Mouse (Mus musculus): ENCODE measurements at regions not wholly inside any gene's neighbourhood (a gene's known extent, or its start where the extent isn't known, plus 50 kb on each side); places are given as distances from the start of the nearest gene placed in this dataset.
"Not testable (repeated sequence)": the region's sequence is repeated elsewhere in the genome, so short reads cannot be mapped to it uniquely, and the experiment has no call there.

- no peak overlapping the region for H3K4me3 ChIP-seq
- H3K27me3 ChIP-seq, result no peaks in the 10 kb centered on the region
- H3K9me3 ChIP-seq, result no peaks in the 10 kb centered on the region
- H3K36me3 ChIP-seq, result no peaks in the 10 kb centered on the region
- 84% methylated on average over 5 of the region's 5 CpGs for WGBS
- no peak overlapping the region for H3K27ac ChIP-seq (replicated peaks)
- ATAC-seq (ENCODE audit: low read depth), result no peak
- H3K9ac ChIP-seq, result no peak overlapping the region
- no peaks in the 10 kb centered on the region for H3K4me1 ChIP-seq (replicated peaks)
- no peak overlapping the region for H3K4me2 ChIP-seq
These were observed 222.8 kb downstream of the Pten start for GRCm38 (mm10) chr19:32980142-32980541.

- H3K27ac ChIP-seq (replicated peaks), result no peak overlapping the region
- no peaks in the 10 kb centered on the region for H3K9me3 ChIP-seq
- no peaks in the 10 kb centered on the region for H3K36me3 ChIP-seq
- no peaks in the 10 kb centered on the region for H3K27me3 ChIP-seq
- H3K4me2 ChIP-seq, result no peak overlapping the region
- 78% methylated on average over 5 of the region's 5 CpGs for WGBS
- no peak overlapping the region for H3K9ac ChIP-seq
- no peak overlapping the region for H3K4me3 ChIP-seq
- ATAC-seq (ENCODE audit: low read depth), result no peak
- H3K4me1 ChIP-seq (replicated peaks), result no peaks in the 10 kb centered on the region
These were observed 231.4 kb downstream of the Pten start for GRCm38 (mm10) chr19:32988713-32989112.

- H3K9me3 ChIP-seq, result no peaks in the 10 kb centered on the region
- H3K27ac ChIP-seq (replicated peaks), result no peak overlapping the region
- no peak for ATAC-seq (ENCODE audit: low read depth)
- H3K4me2 ChIP-seq, result no peak overlapping the region
- H3K4me3 ChIP-seq, result no peak overlapping the region
- no peak overlapping the region for H3K9ac ChIP-seq
- WGBS, result 75% methylated on average over 6 of the region's 6 CpGs
- no peaks in the 10 kb centered on the region for H3K36me3 ChIP-seq
- no peaks in the 10 kb centered on the region for H3K27me3 ChIP-seq
- no peaks in the 10 kb centered on the region for H3K4me1 ChIP-seq (replicated peaks)
These were observed 232.0 kb downstream of the Pten start for GRCm38 (mm10) chr19:32989346-32989745.

- Histone ChIP-seq H3K9me3 (no peaks in the 10 kb centered on the region), H3K4me1 (replicated peaks) (no peaks in the 10 kb centered on the region), H3K4me2 (no peak overlapping the region), H3K9ac (no peak overlapping the region), H3K27me3 (no peaks in the 10 kb centered on the region), H3K36me3 (no peaks in the 10 kb centered on the region), H3K27ac (replicated peaks) (no peak overlapping the region), H3K4me3 (no peak overlapping the region)
- 85% methylated on average over 6 of the region's 6 CpGs for WGBS
- ATAC-seq (ENCODE audit: low read depth), result no peak
These were observed 233.3 kb downstream of the Pten start for GRCm38 (mm10) chr19:32990576-32990975.

GRCm38 (mm10) chr19:32998576-32999170, 241.4 kb downstream of the Pten start:
- Histone ChIP-seq H3K27me3 (no peaks in the 10 kb centered on the region), H3K4me1 (replicated peaks) (no peaks in the 10 kb centered on the region), H3K4me3 (no peak overlapping the region), H3K36me3 (no peaks in the 10 kb centered on the region), H3K4me2 (no peak overlapping the region), H3K27ac (replicated peaks) (no peak overlapping the region), H3K9me3 (no peaks in the 10 kb centered on the region), H3K9ac (no peak overlapping the region)
- WGBS, result 76% methylated on average over 2 of the region's 3 CpGs
- ATAC-seq (ENCODE audit: low read depth), result no peak

DNA sequence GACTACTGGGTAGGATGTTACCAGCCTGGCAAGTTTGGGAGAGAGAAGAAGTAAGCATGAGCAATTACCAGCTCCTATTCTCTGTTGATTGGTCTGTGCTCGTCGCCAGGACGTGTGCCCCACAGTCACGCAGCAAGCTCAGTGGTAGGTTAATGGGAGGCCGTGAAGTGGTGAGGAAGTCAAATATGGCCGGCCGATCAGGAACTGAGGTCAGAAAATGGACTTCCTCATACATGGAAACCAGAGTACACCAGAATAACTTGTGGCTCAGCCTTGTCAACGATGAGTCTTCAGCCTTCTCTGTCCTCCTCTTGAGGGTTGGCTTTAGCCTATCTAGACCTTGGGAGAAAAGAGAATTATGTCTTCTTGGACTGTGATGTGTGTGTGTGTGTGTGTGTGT, 250.3 kb downstream of the Pten start:
- Histone ChIP-seq H3K4me1 (replicated peaks) (no peaks in the 10 kb centered on the region), H3K27me3 (no peaks in the 10 kb centered on the region), H3K9ac (no peak overlapping the region), H3K4me3 (no peak overlapping the region), H3K4me2 (no peak overlapping the region), H3K27ac (replicated peaks) (no peak overlapping the region), H3K36me3 (no peaks in the 10 kb centered on the region), H3K9me3 (no peaks in the 10 kb centered on the region)
- no peak for ATAC-seq (ENCODE audit: low read depth)
- 91% methylated on average over 8 of the region's 8 CpGs for WGBS

- no peaks in the 10 kb centered on the region for H3K4me1 ChIP-seq (replicated peaks)
These were observed 250.8 kb downstream of the Pten start for GRCm38 (mm10) chr19:33008076-33008475.

GRCm38 (mm10) chr19:33008794-33009193, 251.5 kb downstream of the Pten start:
- Histone ChIP-seq H3K9ac (no peak overlapping the region), H3K36me3 (no peaks in the 10 kb centered on the region), H3K4me3 (no peak overlapping the region), H3K27ac (replicated peaks) (no peak overlapping the region), H3K4me2 (no peak overlapping the region), H3K9me3 (no peaks in the 10 kb centered on the region), H3K27me3 (no peaks in the 10 kb centered on the region), H3K4me1 (replicated peaks) (no peaks in the 10 kb centered on the region)
- WGBS, result 88% methylated on average over 1 of the region's 1 CpGs
- no peak for ATAC-seq (ENCODE audit: low read depth)

More at GRCm38 (mm10) chr19:33008076-33008475, 250.8 kb downstream of the Pten start:
- H3K9ac ChIP-seq, result no peak overlapping the region
- no peak overlapping the region for H3K4me2 ChIP-seq
- H3K4me3 ChIP-seq, result no peak overlapping the region
- no peaks in the 10 kb centered on the region for H3K36me3 ChIP-seq
- ATAC-seq (ENCODE audit: low read depth), result no peak
- H3K27ac ChIP-seq (replicated peaks), result no peak overlapping the region
- 84% methylated on average over 4 of the region's 4 CpGs for WGBS
- no peaks in the 10 kb centered on the region for H3K27me3 ChIP-seq
- H3K9me3 ChIP-seq, result no peaks in the 10 kb centered on the region

GRCm38 (mm10) chr19:33010886-33011446, 253.7 kb downstream of the Pten start:
- H3K4me2 ChIP-seq, result no peak overlapping the region
- no peaks in the 10 kb centered on the region for H3K4me1 ChIP-seq (replicated peaks)
- 64% methylated on average over 11 of the region's 11 CpGs for WGBS
- no peaks in the 10 kb centered on the region for H3K9me3 ChIP-seq
- H3K9ac ChIP-seq, result no peak overlapping the region
- H3K36me3 ChIP-seq, result no peaks in the 10 kb centered on the region
- no peaks in the 10 kb centered on the region for H3K27me3 ChIP-seq
- no peak overlapping the region for H3K4me3 ChIP-seq
- no peak overlapping the region for H3K27ac ChIP-seq (replicated peaks)
- ATAC-seq (ENCODE audit: low read depth), result no peak

DNA sequence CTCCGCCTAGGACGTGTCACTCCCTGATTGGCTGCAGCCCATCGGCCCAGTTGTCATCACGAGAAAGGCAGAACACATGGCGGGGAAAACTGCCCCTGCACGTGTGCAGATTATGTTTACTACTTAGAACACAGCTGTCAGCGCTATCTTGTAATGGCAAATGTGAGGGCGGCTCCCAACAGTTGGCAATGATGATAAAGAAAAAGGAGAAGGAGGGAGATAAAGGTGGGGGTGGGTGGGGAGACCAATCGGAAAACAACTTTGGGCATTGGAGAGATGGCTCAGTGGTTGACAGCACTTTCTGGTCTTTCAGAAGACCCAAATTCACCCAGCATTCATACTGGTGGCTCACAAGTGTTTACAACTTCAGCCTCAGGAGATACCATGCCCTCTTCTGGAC, 257.6 kb downstream of the Pten start:
- not testable (repeated sequence) for H3K4me3 ChIP-seq; H3K9me3 ChIP-seq; H3K27me3 ChIP-seq; ATAC-seq (ENCODE audit: low read depth); H3K4me2 ChIP-seq; H3K36me3 ChIP-seq; H3K4me1 ChIP-seq (replicated peaks); H3K27ac ChIP-seq (replicated peaks); H3K9ac ChIP-seq
- 92% methylated on average over 9 of the region's 9 CpGs for WGBS

DNA sequence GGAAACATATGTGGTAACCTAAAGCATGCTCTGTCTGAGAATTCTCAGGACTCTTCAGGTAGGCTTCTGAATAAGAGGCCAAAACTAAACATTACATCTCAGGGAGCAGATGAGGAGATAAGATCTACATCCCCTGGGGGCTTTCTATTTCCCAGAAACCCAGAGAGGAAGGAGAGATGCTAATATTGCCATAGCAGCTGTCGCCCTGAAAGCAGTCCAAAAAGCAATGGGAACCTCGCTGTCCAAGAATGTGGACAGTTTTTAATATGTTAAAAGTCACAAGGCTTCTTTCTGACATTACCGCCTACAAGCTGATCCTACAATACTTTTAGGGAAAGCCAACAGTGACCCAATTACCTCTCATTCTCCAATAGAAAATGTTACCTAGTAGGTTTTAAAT, 263.9 kb downstream of the Pten start:
- H3K9me3 ChIP-seq, result no peaks in the 10 kb centered on the region
- no peaks in the 10 kb centered on the region for H3K4me1 ChIP-seq (replicated peaks)
- no peak overlapping the region for H3K27ac ChIP-seq (replicated peaks)
- H3K4me3 ChIP-seq, result no peak overlapping the region
- no peak overlapping the region for H3K9ac ChIP-seq
- no peaks in the 10 kb centered on the region for H3K27me3 ChIP-seq
- WGBS, result 80% methylated on average over 3 of the region's 3 CpGs
- H3K4me2 ChIP-seq, result no peak overlapping the region
- H3K36me3 ChIP-seq, result no peaks in the 10 kb centered on the region
- no peak for ATAC-seq (ENCODE audit: low read depth)

- Histone ChIP-seq H3K4me1 (replicated peaks) (no peaks in the 10 kb centered on the region), H3K27me3 (no peaks in the 10 kb centered on the region), H3K27ac (replicated peaks) (no peak overlapping the region), H3K9me3 (no peaks in the 10 kb centered on the region), H3K4me2 (no peak overlapping the region), H3K36me3 (no peaks in the 10 kb centered on the region), H3K9ac (no peak overlapping the region), H3K4me3 (no peak overlapping the region)
- ATAC-seq (ENCODE audit: low read depth), result no peak
- 87% methylated on average over 2 of the region's 2 CpGs for WGBS
These were observed 265.6 kb downstream of the Pten start for GRCm38 (mm10) chr19:33022839-33023428.
